Mouse (Mus musculus) CH12.LX (cell line): ENCODE results near the gene Slc22a29. TPM values are rescaled to one million over a fixed set of nuclear protein-coding genes. Genes with fewer than 3 reads are reported as not detected.
"Not testable (repeated sequence)": the region's sequence is repeated elsewhere in the genome, so short reads cannot be mapped to it uniquely, and the experiment has no call there.

ENCODE experiments used
- DNase-seq: peaks from one replicate; pipeline ENCODE4 v3.0.0-alpha.2; 2013; ENCODE audit errors: extremely low read depth
- H3K27ac ChIP-seq: 2 replicates; pipeline ENCODE4 v1.5.1; 2012; ENCODE audit warnings: low read depth, mild to moderate bottlenecking, control low read depth, moderate library complexity; ENCODE audit not compliant: insufficient read depth
- H3K27me3 ChIP-seq: replicated peaks from 2 replicates; pipeline ENCODE3; 2012; ENCODE audit warnings: inconsistent platforms
- H3K36me3 ChIP-seq, 2 experiments: replicated peaks in 1 of 2; 2 replicates each; pipeline versions ENCODE3 to v1.6.1; 2012; ENCODE audit warnings: inconsistent platforms in 1 of 2, low read length in 1 of 2, mild to moderate bottlenecking in 1 of 2, mixed read lengths in 1 of 2, moderate library complexity in 1 of 2; ENCODE audit not compliant: control insufficient read depth in 1 of 2, insufficient read depth in 1 of 2
- H3K4me1 ChIP-seq, 2 experiments: 2 replicates each; pipeline ENCODE4 v1.6.1; 2012; ENCODE audit warnings: inconsistent platforms in 1 of 2, moderate library complexity in 1 of 2; ENCODE audit not compliant: insufficient read depth in 2 of 2, control insufficient read depth in 1 of 2
- H3K4me2 ChIP-seq: 2 replicates; pipeline ENCODE4 v1.6.1; 2012; ENCODE audit warnings: low read depth, mild to moderate bottlenecking, control low read depth; ENCODE audit not compliant: poor library complexity, insufficient read depth, severe bottlenecking
- H3K4me3 ChIP-seq, 3 experiments: fragments of 150-350 bp in 1 of 3; sonication (generic) in 1 of 3; replicated peaks in 1 of 3; 2 replicates each; pipeline versions ENCODE3 to v1.5.1; 2011 to 2012; ENCODE audit warnings: low read depth in 2 of 3, low read length in 2 of 3, mild to moderate bottlenecking in 2 of 3, moderate library complexity in 2 of 3, control low read depth in 1 of 3, improper control_type of control experiment in 1 of 3, inconsistent platforms in 1 of 3, mixed read lengths in 1 of 3; ENCODE audit not compliant: poor library complexity in 1 of 3
- H3K79me2 ChIP-seq: replicated peaks from 2 replicates; pipeline ENCODE4 v1.6.1; 2012; ENCODE audit warnings: mild to moderate bottlenecking, moderate library complexity; ENCODE audit not compliant: control insufficient read depth, poor library complexity, insufficient read depth, severe bottlenecking; ENCODE audit errors: extremely low read depth
- H3K9ac ChIP-seq: 2 replicates; pipeline ENCODE4 v1.6.1; 2012; ENCODE audit warnings: low read depth, mild to moderate bottlenecking, control low read depth, moderate library complexity; ENCODE audit not compliant: insufficient read depth
- H3K9me3 ChIP-seq: replicated peaks from 2 replicates; pipeline ENCODE3; 2012; ENCODE audit warnings: low read length, inconsistent platforms, mixed read lengths
- CHD2 ChIP-seq: IDR thresholded peaks from 2 replicates; pipeline ENCODE4 v1.6.1; 2011; ENCODE audit warnings: low read length, improper control_type of control experiment
- E2F4 ChIP-seq: IDR thresholded peaks from 2 replicates; pipeline ENCODE4 v1.6.1; 2011; ENCODE audit warnings: low read depth, low read length, improper control_type of control experiment; ENCODE audit not compliant: insufficient replicate concordance
- HCFC1 ChIP-seq: IDR thresholded peaks from 2 replicates; pipeline ENCODE4 v1.6.1; 2012; ENCODE audit warnings: low read depth, mild to moderate bottlenecking, inconsistent platforms, low read length, improper control_type of control experiment
- IRF4 ChIP-seq: IDR thresholded peaks from 2 replicates; pipeline ENCODE4 v1.6.1; 2014; ENCODE audit warnings: low read depth, mild to moderate bottlenecking, inconsistent platforms, low read length, improper control_type of control experiment
- JUN ChIP-seq: IDR thresholded peaks from 2 replicates; pipeline ENCODE4 v1.6.1; 2011; ENCODE audit warnings: low read depth, mild to moderate bottlenecking, low read length, improper control_type of control experiment, moderate library complexity; ENCODE audit not compliant: insufficient read depth
- MAFK ChIP-seq: IDR thresholded peaks from 2 replicates; pipeline ENCODE4 v1.6.1; 2011; ENCODE audit warnings: low read length, improper control_type of control experiment; ENCODE audit not compliant: insufficient replicate concordance
- MEF2A ChIP-seq: IDR thresholded peaks from 2 replicates; pipeline ENCODE4 v1.6.1; 2014; ENCODE audit warnings: low read depth, mild to moderate bottlenecking, inconsistent platforms, low read length, improper control_type of control experiment, borderline replicate concordance
- NELFE ChIP-seq: IDR thresholded peaks from 2 replicates; pipeline ENCODE4 v1.6.1; 2011; ENCODE audit warnings: low read depth, low read length, improper control_type of control experiment
- PAX5 ChIP-seq: IDR thresholded peaks from 2 replicates; pipeline ENCODE4 v1.6.1; 2012; ENCODE audit warnings: low read length, inconsistent platforms, mixed read lengths
- RAD21 ChIP-seq: IDR thresholded peaks from 2 replicates; pipeline ENCODE4 v1.6.1; 2011; ENCODE audit warnings: low read depth, mild to moderate bottlenecking, low read length, improper control_type of control experiment, moderate library complexity
- SMC3 ChIP-seq: IDR thresholded peaks from 2 replicates; pipeline ENCODE4 v1.6.1; 2011; ENCODE audit warnings: low read depth, low read length, improper control_type of control experiment
- USF2 ChIP-seq: conservative IDR thresholded peaks from 2 replicates; pipeline ENCODE4 v1.6.1; 2011; ENCODE audit warnings: low read depth, low read length, improper control_type of control experiment
- ZKSCAN1 ChIP-seq: IDR thresholded peaks from 2 replicates; pipeline ENCODE4 v1.6.1; 2012; ENCODE audit warnings: low read depth, inconsistent platforms, low read length, improper control_type of control experiment, borderline replicate concordance
- dilution Hi-C: fragments of 300-500 bp; cut with MboI; formaldehyde crosslinking; loops from 2 replicates; pipeline ENCODE4 v1.14.3; 2020; ENCODE audit warnings: low sequenced_read_pairs; ENCODE audit not compliant: extremely low pct_unique_long_range_greater_than_20kb, extremely low pct_ligation_motif_present
- in situ Hi-C: fragments of 300-500 bp; cut with MboI; formaldehyde crosslinking; loops from 3 replicates; pipeline ENCODE4 v1.14.3; 2019; ENCODE audit warnings: low sequenced_read_pairs, low pct_ligation_motif_present, low pct_unique_long_range_greater_than_20kb, mixed read lengths
- polyA plus RNA-seq: library from polyadenylated mRNA; unstranded; fragments of >175 nt; gene quantifications from 2 replicates; pipeline ENCODE4 v1.2.1, GENCODE M21; 2012; ENCODE audit warnings: low read depth; ENCODE audit not compliant: insufficient read length
- total RNA-seq, 2 experiments: library from RNA; depleted of rRNA; stranded (reverse); fragments of 300-350 nt in 1 of 2; fragments of >200 nt in 1 of 2; gene quantifications; 2 replicates each; pipeline ENCODE4 v1.2.3; 2012 to 2014

Gene Slc22a29
- total and polyA plus RNA-seq, 3 experiments: not detected

DNA sequence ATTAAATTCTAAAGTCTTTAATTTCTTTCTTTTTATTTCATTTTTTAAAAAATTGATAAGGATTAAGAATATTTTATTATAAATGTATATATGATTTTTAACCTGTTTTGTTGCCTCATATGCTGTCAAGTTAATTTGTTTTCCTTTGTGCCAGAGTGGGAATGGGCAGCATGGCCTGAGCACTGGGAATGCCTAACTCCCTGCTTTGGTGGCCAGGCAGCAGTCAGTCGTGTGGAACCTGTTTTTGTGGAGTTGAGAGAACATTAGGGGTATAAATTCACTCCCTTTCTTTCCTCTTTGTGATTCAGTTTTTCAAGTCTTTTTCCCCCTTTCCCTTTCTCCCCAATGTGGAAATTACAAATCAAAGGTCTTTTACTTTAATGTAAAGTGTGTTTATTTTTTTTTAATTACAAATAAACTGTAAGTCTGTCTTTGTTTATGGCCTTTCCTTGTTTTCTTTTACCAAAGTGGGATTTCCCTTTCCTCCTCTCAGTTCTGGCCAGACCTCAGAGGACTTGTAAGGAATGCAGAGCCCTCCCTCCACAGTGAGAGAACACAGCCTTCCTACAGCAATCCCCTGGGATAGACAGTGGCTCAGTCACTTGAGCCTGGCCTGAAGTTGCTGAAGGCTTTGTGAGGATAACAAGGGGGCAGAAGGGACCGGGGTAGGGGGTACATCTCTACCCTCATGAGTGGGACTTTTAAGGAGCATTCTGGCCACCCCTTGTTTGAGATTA, 69.7 kb downstream of the Slc22a29 start:
- H3K4me3 ChIP-seq: no peak overlapping the region
- H3K4me1 ChIP-seq: no peaks in the 10 kb centered on the region
- no peak overlapping the region for H3K9ac ChIP-seq
- no peak for TF ChIP-seq RAD21
- no peak for TF ChIP-seq PAX5
- no peak for TF ChIP-seq IRF4
- TF ChIP-seq E2F4: no peak
- no peak for TF ChIP-seq JUN
- no peak for TF ChIP-seq HCFC1
- TF ChIP-seq SMC3: no peak
- TF ChIP-seq NELFE: no peak
- no peak for TF ChIP-seq MAFK
- no peak for TF ChIP-seq CHD2
- no peak for TF ChIP-seq USF2
- TF ChIP-seq MEF2A: no peak
- TF ChIP-seq ZKSCAN1: no peak
- no peaks in the 10 kb centered on the region for H3K9me3 ChIP-seq
- DNase-seq: no peak
- H3K27ac ChIP-seq: no peak overlapping the region
- H3K4me2 ChIP-seq: no peak overlapping the region
- dilution Hi-C loops: no loop called here
- no peaks in the 10 kb centered on the region for H3K36me3 ChIP-seq
- H3K79me2 ChIP-seq: no peaks in the 10 kb centered on the region
- no peaks in the 10 kb centered on the region for H3K27me3 ChIP-seq
- in situ Hi-C loops: no loop called here

DNA sequence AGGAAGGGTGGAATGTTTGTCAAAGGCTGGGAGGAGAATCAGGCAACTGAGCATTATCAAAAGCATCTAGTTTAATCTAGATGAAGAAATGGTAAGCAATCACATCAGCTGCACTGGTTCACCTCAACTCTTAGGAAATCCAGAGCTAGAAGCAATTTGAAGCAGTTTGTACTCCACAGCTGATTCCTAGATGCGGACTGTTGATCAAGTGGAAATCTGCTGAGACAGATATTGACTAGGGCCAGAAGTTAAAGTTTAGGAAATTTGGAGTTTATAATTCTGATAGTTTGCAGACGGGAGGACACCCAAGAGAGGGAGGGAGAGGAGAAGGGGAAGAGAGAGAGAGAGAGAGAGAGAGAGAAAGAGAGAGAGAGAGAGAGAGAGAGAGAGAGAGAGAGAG, 76.0 kb downstream of the Slc22a29 start:
- H3K27ac ChIP-seq, H3K4me1 ChIP-seq, DNase-seq, H3K79me2 ChIP-seq, in situ Hi-C loops, H3K36me3 ChIP-seq, H3K4me2 ChIP-seq, H3K9me3 ChIP-seq, H3K4me3 ChIP-seq, H3K27me3 ChIP-seq, H3K9ac ChIP-seq, dilution Hi-C loops: not testable (repeated sequence)

DNA sequence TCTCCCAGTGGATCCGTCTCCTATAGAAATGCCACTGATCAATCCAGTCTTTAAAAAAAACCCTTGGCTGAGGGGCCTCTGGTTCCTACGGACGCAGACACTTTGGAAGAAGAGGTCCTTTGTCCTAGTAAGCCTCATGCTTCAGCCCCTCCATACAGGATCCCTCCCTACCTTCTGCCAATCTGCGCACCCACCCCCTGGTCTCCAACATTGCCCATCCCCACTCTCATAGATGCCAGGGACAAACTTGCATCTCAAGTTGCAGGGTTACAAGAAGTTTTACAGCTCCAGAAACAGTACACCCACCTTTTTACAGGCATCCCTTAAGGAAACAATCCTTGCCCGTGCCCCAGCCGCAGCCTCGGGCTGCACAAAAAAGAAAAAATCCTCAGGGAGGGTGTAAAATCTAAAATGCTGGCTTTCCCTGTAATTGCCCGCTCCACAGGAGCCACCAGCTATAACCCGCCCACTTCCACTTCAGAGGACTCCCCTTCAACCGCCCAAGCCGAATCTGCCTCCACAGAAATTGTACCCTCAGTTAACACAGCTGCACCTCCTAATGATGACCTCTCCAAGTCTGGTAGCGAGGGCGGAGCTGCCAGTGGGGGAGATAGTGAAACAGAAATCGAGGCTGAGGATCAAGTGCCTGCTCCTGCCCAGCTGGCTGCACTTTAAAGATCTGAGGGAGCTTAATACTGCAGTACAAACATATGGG, 84.4 kb downstream of the Slc22a29 start:
- DNase-seq, H3K27ac ChIP-seq, H3K79me2 ChIP-seq, dilution Hi-C loops, H3K27me3 ChIP-seq, H3K4me1 ChIP-seq, H3K4me3 ChIP-seq, H3K36me3 ChIP-seq, in situ Hi-C loops, H3K9ac ChIP-seq, H3K9me3 ChIP-seq: not testable (repeated sequence)
- 0 out of 2 replicates have a peak overlapping the region, but pooled peaks have one; percentile 1 for H3K4me2 ChIP-seq

DNA sequence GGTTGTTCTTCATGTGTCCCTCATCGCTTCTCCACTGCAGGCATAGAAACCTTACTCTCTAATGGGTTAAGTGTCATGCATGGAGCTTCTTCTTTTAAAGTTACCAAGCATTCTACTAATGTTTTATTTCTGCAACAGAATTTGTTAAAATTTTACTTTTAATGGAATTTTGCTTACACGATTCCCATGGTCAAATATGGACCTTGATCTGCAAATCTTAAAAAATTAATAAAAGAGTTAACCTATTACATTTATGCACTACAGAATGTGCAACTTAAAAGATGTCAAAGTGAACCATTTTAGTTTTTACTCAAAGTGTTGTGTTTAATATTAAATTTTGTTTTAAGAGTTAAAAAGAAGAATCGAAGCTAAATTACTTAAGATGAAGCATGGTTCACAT, 86.8 kb downstream of the Slc22a29 start, which contains the start of gene Slc22a28:
Gene Slc22a28 (minus strand): TSS at position 102 of the 400 bp plus-strand sequence.
- H3K9me3 ChIP-seq, in situ Hi-C loops, dilution Hi-C loops, H3K4me2 ChIP-seq, H3K27ac ChIP-seq, H3K36me3 ChIP-seq, H3K4me3 ChIP-seq, H3K79me2 ChIP-seq, H3K9ac ChIP-seq, H3K27me3 ChIP-seq, H3K4me1 ChIP-seq, DNase-seq: not testable (repeated sequence)
